Mouse (Mus musculus) brain, embryonic 14.5 days (tissue): ENCODE data around the gene Tcaf1.

ENCODE experiments used
- CTCF ChIP-seq: fragments of 200-500 bp; IDR thresholded peaks from 2 replicates; pipeline ENCODE4 v1.5.1; 2012; ENCODE audit warnings: inconsistent platforms, mild to moderate bottlenecking, moderate library complexity, borderline replicate concordance; ENCODE audit not compliant: insufficient read depth, insufficient read length; ENCODE audit errors: extremely low read depth
- POLR2A ChIP-seq: fragments of 200-500 bp; IDR thresholded peaks from 2 replicates; pipeline ENCODE4 v1.6.1; 2012; ENCODE audit warnings: mild to moderate bottlenecking, inconsistent platforms, borderline replicate concordance; ENCODE audit not compliant: poor library complexity, insufficient read depth, insufficient read length, severe bottlenecking; ENCODE audit errors: extremely low read depth

GRCm38 (mm10) chr6:42747846-42748245 is 38.0 kb upstream of the Tcaf1 start:
- TF ChIP-seq POLR2A (no peak), CTCF (no peak)
